Mouse (Mus musculus) testis, postnatal 14 days (tissue): Measurements from ENCODE around the gene Myof.

Source experiments
- DNase-seq: peaks from one replicate; pipeline ENCODE4 v3.0.0; 2021; ENCODE audit warnings: low spot score

Myof gene

DNA sequence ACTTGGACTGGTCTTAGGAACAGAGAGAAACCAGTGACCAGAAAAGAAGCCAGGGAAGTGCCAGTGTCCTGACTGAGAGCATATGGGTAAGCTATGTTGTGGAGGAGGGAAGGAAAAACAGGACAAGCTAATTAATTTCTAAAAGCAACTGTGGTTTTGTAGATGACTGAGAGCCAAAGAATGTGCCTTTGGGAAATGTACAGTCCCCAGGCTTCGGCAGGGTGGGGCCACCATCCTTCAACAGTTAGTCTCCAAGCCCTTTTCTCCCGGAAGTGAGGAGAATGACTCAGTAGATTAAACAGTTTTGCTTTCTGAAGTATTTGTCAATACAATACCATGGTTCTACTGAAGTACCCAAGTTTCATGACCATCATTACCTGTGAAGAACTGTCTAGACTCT is 5.1 kb downstream of the Myof start:
- no peak for DNase-seq

DNA sequence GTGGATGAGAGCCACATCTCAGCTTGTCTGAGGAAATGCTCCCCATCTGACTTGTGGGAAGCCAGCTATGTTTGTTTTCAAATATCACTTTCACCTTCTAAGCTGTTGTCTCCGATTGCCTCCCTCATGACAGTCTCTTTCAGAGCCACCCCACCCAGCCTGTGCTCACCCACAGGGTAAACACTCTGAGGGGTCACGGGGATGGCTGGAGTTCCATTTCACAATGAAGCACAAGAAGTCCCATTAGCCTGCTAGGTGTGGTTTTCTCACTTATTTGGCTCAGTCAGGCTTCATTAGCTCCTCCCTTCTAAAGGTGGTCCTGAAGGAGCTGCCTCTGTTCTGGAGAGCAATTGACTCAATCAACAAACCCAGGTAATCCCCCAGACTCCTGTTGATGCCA is 7.6 kb downstream of the Myof start:
- no peak for DNase-seq

DNA sequence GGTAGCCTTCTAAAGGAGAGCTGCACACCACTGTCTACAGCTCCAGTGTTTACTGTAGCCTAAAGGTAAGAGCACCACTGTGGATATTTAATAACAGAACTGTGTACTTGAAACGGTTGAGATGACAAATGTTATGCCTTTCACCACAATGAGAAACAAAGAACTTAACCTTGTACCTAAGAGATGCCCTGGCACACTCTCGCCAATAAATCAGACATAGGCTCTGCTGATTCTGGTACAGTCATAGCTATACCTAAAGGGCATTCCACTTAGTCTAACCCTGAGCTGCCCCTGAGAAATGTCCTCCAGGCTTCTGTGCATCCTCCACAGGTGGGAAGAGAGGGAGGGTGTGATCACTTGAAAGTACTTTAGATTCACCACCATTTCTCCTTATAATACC is 8.7 kb downstream of the Myof start:
- no peak for DNase-seq

DNA sequence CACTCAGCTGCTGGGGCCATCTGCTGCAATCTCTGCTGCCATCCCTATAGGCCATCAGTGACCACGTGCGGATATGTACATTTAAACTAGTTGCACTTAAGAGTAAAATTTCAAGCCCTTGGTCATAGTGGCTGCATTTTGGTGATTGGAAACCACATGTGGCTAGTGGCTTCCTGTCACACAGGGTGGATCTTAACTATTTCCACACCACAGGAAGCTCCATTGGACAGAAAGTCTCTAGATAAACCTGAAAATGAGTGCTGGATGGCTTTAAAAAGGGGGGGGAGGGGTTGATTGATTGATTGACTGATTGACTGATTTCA is 9.7 kb downstream of the Myof start:
- DNase-seq: no peak

DNA sequence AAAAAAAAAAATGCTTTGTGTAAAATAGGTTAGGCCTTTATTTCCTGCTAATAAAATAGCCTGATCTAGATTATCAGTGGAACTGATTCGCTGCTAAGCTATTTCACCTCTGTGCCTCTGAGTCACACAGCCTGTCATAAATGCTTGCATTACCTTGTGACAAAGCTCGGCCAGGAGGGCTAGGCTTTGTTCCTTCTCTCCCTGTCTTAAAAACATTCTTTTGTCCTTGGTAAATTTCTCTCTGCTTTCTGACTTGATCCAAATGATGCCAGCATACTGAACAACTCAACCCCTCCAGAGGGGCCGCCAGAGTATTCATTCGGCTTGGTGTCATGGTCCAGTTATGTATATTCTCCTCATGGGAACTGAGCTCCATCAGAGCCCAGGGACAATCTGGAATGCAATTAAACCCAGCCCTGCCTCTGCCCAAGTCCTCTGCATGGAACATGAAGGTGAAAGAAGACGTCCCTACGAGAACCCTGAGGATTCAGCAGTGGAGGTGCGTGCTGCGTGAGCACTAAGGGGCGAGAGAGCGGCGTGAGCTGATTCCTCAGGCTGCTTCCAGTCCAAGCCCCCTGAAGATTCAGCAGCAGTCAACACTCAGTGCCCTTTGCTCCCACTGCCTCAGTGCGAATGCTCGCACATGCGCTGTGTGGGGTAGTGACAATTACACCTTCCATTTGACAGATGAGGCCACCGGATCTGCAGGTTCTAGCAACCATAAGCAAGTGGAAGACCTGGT is 10.2 kb downstream of the Myof start:
- DNase-seq: no peak

DNA sequence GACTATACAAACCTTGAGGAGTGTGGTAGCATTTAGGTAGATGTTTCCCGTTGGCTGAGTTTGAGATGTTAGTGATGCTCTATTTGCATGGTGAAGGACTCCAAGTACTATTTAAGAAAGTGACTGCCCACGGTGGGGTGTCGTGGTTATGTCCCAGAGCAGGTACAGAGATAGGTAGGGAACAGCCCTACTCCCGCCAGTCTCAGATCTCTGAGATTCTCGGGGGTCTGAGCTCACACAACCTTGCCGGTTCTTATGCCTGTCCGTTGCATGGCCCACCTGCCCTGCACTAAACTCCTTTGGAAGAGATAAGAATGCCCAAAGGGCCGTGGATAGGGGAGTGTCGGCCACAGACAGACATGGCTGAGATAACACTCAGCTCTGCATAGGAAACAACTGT is 12.2 kb downstream of the Myof start:
- DNase-seq: no peak

DNA sequence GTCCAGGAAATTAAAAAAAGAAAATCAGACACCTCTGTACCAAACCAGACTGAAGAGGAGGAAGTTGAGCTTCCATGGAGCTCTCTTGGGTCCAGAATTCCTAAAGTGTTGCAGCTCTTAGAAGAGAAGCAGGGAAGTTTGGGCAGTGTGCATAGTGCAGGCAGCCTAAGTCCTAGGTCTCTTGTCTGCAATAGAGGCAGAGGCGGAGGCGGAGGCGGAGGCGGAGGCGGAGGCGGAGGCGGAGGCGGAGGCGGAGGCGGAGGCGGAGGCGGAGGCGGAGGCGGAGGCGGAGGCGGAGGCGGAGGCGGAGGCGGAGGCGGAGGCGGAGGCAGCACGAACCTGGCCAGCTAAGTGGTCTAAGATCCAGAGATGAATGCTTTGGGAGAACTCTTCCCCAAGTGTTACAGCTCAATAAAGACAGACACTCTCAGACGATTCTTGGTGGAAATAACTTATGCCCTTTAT is 12.7 kb downstream of the Myof start:
- DNase-seq: peak; percentile 67

DNA sequence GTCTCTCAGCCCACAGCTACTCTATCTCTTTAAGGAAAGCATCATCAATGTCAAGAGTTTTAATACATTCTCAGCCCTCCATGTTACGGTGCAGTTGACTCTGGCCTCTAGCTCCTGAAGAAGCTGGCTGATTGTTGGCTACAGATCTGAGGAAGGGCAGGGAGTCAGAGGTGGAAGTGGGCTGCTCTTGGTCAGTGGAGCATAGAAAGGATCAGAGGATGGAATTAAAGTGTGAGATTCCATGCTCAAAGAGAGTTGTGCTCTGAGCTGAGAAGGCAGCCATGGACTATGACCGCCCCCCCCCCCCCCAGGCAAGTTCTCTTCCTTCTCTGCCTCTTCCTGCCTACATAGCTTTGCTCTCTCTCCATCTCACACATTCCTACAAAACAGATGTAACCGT is 13.5 kb downstream of the Myof start:
- no peak for DNase-seq

DNA sequence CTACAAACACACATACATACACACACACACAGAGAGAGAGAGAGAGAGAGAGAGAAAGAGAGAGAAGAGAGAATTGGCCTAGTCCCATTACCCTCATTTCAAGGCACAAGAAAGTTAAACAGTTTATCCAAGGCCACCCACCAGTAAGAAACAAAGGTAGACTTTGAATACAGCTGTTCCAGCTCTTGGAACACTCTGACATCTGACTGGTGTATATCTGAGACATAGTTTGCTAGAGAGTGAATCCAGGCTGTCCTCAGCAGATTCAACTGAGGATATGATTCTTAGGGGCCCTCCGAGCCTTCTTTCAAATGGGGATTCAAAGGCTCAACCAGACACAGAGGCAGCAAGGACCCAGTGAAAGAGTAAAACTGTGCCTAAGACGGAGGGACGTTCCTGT is 14.1 kb downstream of the Myof start:
- no peak for DNase-seq

DNA sequence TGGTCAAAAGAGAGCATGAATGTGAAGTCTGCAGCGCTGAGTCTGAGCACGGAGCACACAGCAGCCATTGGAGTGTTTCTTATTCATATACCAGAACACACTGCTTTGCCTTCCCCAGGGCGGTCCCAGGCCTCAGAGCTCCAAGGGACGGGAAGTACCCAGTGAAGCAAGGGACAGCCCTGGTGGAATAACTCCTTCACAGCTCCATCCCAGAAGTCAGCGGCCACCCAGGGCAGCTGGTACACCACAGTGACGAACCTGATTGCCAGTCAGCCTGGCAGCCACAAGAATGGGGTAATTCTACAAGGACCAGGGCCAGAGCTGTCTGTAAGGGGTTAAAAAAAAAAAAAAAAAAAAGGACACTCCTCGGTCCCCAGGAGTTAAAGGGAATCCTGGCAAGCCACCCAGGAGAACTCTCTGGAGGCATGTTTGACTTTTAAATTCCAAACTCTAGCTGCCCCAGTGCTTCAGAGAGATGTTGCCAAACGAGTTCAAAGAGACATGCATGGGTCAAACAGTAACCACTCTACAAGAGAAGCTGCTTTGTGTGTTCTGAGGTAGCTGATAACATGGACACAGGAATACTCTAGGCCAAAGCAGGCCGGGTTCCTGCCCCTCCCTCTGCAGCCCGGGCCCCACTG is 15.4 kb downstream of the Myof start:
- peak; percentile 48 for DNase-seq

DNA sequence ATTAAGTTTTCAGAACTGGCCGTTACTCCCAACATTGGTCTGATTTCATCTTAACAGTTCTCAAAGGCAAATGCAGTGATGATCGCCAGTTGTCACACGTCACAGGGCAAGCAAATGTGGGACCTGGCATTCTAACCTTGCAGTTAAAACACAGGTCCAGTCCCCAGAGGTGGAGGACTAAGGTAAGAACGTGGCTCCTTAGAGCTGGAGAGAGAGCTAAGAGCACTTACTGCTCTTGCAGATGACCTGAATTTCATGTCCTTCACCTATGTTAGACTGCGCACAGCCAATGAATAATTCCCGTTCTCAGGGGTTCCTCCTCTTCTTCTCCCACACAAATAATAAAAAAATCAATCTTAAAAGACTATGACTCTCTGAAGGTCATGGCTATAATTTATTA is 16.0 kb downstream of the Myof start:
- DNase-seq: no peak

DNA sequence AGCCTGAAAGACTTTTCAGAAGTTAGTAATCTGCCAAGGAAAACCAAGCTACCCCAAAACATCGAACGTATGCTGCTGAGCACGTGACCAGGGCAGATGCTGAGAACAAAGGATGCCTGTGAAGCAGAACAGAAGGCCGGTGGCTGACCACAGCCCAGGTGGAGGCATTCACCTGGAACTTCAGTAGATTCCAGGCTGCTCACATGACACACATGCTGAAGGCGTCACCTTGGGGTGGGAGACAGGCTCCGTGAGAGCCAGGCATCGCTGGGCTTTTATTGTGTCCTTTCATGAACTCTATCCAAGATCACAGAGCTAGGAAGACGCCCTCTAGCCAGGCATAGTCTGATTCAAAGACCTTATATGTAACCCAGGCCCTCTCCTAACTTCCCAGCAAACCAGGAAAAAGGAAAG is 17.2 kb downstream of the Myof start:
- no peak for DNase-seq

DNA sequence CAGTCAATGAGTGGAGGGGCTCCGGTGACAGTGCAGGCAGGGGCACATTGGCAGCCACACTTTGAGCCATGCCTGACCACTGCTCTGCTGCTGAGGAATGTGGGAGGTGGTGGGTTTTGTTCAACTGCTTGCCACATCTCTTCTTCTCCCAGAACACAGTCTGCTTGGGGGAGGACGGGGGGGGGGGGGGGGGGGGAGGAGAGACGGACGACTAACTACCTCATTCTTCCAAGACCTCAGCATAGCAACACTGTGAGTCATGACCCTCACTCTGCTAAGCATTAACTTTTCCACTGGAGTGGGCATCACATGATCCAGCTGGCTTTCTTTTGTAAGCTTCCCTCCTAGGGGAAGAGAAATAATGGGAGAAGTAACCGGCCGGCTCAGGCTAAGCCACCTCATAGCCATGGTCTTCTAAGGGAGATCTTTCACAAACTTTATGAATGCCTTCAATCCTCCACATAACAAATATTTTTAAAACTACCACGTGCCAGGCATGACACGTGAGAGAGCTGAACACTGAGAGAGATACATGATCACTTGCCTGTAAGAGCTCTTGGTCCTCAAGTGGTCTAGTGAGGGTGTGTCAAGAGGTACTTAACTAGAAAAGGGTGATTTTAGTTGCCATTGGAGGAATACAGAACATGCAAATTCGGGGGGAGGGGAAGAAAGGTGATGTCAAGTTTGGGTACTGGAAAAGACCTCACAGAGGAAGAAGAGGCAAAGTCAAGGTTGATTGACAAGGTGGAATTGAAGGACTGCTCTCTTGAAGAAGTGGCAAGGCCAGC is 17.9 kb downstream of the Myof start:
- no peak for DNase-seq

DNA sequence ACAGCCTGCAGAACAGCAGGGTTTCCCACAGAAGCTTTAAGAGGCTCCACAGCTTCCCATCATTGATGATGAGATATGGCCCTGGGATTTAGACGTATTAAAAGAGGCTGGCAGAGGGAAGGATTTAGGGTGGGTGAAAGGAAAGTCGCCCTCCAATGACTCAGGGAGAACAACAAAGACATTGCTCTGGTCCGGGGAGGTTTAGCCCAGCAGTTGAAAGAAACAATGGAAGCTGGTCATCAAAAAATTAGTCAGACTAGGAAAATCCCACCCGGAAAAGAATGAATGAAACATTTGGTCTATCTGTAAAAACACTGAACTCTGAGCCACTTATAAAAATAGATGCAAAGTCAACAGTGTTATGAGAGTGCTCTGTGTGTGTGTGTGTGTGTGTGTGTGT is 19.8 kb downstream of the Myof start:
- no peak for DNase-seq

DNA sequence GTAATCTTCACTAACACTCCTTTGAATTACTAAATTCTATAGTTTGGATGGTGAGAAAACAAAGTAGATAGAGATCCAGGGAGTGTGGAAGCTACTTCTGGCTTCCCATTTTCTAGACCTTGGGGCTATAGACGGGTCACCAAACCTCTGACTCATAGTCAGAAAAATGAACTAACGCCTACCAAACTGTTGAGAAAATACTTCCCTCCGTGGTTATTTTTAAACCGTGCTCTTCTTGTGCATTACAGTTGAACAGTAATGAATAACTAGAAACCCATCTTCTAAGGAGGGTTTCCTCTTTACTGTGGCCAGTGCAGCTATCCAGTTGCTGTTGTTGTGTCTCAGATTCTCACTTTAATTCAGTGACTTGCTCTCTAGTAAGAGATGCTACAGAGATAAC is 20.7 kb downstream of the Myof start:
- DNase-seq: no peak

DNA sequence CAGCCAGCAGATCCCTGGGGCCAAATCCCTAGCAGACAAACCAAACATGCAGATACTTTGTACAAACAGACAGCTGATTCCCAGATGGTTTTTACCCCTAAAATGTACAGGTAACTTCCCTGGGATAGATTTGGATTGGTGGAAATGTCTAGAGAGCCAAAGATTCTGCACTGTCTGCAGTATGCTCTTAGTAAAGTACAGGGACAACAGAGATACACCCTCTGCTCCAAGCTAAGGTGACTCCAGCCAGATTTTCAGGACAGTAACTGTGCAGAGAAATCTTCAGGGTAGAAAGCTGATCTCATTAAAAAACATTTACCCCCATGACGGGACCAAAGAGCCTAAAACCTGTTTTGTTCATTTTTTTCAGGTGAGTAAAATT is 27.5 kb downstream of the Myof start:
- DNase-seq: no peak

DNA sequence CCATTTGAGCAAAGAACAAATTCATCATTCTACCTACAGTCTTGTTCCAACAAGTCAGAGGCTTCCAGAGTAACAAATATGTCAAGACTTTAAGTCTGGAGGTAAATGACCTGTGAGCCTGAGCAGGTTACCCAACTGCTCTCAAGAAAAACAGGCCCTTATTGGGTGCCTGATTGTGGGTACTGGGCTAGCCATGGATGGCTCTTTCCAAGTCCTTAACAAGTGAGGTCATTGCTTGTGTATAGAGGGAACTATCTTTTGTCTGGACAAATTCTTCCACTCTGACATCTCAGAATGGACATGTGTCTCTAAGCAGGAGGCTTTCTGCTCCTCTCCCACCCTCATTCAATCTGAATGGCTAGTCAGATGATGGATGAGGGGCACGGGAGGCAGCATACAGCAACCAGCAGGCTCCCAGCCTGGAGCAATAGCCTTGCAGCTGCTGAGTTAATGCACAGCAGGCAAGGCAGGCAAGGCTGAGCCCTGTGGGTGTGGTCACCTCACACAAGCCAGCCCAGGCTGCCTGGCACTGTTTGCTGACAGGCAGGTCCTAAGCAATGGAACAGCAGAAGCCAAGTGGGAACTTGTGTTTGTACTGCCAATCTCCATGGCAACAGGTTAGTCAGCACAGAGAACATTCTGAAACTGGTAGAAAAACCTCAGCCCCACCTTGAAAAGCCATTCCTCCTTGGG is 28.1 kb downstream of the Myof start:
- DNase-seq: peak; percentile 49

DNA sequence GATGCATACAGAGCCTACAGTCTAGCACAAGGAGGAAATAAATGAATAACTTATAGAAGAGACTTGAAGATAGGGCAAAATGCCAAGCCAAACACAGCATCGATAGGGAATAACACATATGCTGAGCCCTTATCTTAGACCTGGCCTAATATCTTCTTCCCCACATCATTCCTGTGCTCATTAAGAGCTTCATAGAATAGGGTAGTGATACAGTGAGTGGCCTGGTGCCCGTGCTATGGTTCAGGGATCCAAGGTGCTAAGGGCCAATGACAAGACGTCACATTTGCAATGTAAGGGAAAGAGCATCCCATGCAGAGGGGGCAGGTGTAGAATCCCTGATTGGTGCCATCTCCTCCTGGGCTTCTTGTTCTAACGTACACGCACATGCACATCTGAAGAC is 28.9 kb downstream of the Myof start:
- DNase-seq: no peak

DNA sequence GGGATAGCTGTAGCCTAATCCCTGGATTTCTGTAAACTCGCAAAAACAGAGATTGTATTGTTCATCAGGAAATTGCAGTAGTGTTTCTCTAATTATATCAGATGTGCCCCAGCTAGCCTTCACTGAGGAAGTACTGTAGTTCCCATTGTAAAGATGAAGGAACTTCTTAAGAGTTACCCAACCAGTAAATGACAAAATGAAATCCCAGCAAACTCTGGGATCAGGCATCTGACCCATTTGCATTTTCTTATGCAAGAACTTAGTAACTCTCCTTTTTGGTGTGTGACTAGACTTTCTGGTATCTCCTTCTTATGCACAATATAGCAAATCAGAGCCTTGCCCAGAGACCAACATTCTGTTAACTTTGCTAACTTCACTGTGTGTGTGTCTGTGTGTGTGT is 32.0 kb downstream of the Myof start:
- DNase-seq: no peak

DNA sequence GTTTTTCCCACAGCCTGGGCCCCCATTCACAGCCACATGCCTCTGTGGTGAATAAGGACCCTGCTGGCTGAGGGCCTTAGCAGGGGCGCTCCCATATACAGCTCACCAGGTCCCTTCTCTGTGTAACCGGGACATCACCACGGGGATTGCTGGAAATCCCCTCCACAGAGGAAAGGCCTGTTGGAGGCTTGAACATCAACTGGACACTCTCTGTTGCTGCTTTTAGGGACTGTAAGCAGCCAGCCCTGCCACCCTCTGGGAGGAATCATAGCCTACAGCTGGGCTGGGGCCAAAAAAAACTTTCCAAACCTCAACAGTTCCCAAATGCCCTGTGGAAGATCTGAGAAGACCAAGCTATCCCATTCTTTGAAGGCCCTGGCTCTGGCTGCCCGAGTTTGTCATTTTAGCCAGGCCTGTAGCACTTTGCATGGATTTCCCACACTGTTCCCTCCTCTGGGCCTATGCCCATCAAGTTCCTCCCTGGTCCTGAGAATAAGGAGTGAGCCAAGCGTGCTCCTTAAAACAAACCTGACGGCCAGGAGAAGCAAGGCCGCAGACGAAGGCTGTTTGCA is 38.5 kb downstream of the Myof start:
- DNase-seq: no peak

DNA sequence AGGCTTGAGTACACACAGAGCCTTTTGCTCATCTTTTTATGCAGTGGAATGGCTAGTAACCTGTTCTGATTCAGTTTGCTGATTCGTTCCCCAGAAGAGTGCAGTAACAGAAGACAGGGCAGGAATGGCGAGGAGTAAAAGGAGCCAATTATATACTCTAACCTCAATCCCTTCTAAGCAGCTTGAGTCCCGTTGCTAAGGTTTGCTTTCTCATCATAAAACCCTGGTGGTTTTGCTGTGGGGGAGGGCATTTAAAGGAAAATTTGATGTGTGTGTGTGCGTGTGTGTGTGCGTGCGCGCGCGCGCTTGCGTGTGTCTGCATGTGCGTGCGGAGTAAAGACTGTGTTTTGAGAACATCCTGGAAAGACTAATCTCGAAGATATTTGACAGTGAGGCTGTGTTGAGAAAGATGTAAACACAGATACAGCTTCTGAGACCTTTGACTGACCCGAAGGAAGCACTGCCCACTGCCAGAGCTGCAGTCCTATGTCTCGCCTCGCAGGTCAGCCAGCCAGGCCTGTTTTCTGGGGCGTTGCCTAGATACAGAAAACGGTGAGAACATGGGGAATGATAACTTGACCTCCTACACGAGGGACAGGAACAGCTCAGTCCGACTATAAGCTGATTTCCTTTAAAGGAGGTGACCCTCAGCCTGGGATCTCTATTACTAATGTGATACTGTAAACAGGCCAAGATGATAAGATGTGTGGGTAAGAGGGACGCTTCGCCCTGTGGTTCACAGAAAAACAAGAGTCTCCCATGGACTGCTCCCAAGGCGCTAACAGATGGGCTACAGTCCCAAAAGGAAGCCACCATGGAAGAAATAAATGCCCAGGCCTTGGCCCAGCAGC is 39.5 kb downstream of the Myof start:
- DNase-seq: peak; percentile 78
